Mouse (Mus musculus): Measurements from ENCODE around the gene Rapgef1.

DNA sequence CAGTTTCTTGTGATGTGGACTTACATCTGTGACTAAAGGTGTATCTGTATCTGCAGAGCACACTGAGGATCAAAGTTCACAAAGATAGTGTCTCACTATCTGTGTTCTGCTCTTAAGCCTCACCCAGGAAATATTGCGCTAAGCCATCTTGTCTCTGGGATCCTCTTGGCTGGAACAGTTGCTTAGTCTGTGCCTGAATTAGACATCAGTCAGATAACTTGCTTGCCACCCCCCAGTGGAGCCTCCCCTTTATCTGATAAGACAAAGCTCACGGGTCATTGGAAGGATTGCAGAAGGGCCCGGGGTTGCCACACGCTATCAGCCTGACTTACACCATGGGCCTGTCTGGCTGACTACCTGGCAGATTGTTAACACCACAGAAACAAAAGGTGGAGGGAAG is 153.8 kb downstream of the Rapgef1 start:
- no peak for TF ChIP-seq CTCF (IDR thresholded peaks at IDR 0.05; ENCODE audit: insufficient read depth, low read length)
- no peak for TF ChIP-seq POLR2A (IDR thresholded peaks at IDR 0.05; ENCODE audit: borderline replicate concordance, extremely low read depth, low read depth, low read length)
